Mouse (Mus musculus) hindbrain, embryonic 14.5 days (tissue): Measurements from ENCODE around the gene Fads3. TPM values are rescaled to one million over a fixed set of nuclear protein-coding genes. Genes with fewer than 3 reads are reported as not detected.

Experiments
- ATAC-seq: fragments of 200-750 bp; cut with Nextera tagmentation; 2 replicates; pipeline ENCODE4 v1.8.0; 2017; ENCODE audit warnings: moderate number of reproducible peaks, mild to moderate bottlenecking, moderate TSS enrichment, moderate library complexity; ENCODE audit not compliant: low FRiP score
- DNase-seq: peaks from one replicate; pipeline ENCODE4 v3.0.0-alpha.2; 2015; ENCODE audit warnings: low spot score
- H3K27ac ChIP-seq: fragments of 300-500 bp; sonication (generic); 2 replicates; pipeline ENCODE4 v1.5.1; 2014; ENCODE audit warnings: mild to moderate bottlenecking, moderate library complexity
- H3K27me3 ChIP-seq: fragments of 300-500 bp; sonication (generic); 2 replicates; pipeline ENCODE4 v1.6.1; 2014; ENCODE audit warnings: mild to moderate bottlenecking, low read length, mixed read lengths; ENCODE audit not compliant: control insufficient read depth, insufficient read depth
- H3K36me3 ChIP-seq: fragments of 300-500 bp; sonication (generic); replicated peaks from 2 replicates; pipeline ENCODE4 v1.6.1; 2014; ENCODE audit not compliant: control insufficient read depth, insufficient read depth
- H3K4me1 ChIP-seq: fragments of 300-500 bp; sonication (generic); replicated peaks from 2 replicates; pipeline ENCODE4 v1.6.1; 2014; ENCODE audit warnings: antibody characterized with exemption, low read length, mixed read lengths; ENCODE audit not compliant: control insufficient read depth, insufficient read depth
- H3K4me2 ChIP-seq: fragments of 300-500 bp; sonication (generic); replicated peaks from 2 replicates; pipeline ENCODE4 v1.6.1; 2014; ENCODE audit warnings: mild to moderate bottlenecking, moderate library complexity
- H3K4me3 ChIP-seq: fragments of 300-500 bp; sonication (generic); replicated peaks from 2 replicates; pipeline ENCODE4 v1.5.1; 2014; ENCODE audit warnings: mild to moderate bottlenecking, low read length
- H3K9ac ChIP-seq: fragments of 300-500 bp; sonication (generic); 2 replicates; pipeline ENCODE4 v1.6.1; 2014
- H3K9me3 ChIP-seq: fragments of 300-500 bp; sonication (generic); 2 replicates; pipeline ENCODE4 v1.6.1; 2016; ENCODE audit warnings: low read length; ENCODE audit not compliant: control insufficient read depth
- WGBS: fragments of 180-500 bp; shearing (Covaris S2); extraction: QIAGEN DNeasy Blood & Tissue Kit; methylation state at CpG from one replicate; pipeline ENCODE4 v1.1.7; 2014; 5-methylcytosine and 5-hydroxymethylcytosine counted together
- polyA plus RNA-seq: library from polyadenylated mRNA; unstranded; fragments of >200 nt; fragmentation: Nextera tagmentation; extraction: Ambion mirVana; gene quantifications from 2 replicates; pipeline ENCODE4 v1.2.1, GENCODE M21; 2014

The Fads3 gene
- polyA plus RNA-seq, 1 experiment from 2014 or later, result 24.7 TPM

DNA sequence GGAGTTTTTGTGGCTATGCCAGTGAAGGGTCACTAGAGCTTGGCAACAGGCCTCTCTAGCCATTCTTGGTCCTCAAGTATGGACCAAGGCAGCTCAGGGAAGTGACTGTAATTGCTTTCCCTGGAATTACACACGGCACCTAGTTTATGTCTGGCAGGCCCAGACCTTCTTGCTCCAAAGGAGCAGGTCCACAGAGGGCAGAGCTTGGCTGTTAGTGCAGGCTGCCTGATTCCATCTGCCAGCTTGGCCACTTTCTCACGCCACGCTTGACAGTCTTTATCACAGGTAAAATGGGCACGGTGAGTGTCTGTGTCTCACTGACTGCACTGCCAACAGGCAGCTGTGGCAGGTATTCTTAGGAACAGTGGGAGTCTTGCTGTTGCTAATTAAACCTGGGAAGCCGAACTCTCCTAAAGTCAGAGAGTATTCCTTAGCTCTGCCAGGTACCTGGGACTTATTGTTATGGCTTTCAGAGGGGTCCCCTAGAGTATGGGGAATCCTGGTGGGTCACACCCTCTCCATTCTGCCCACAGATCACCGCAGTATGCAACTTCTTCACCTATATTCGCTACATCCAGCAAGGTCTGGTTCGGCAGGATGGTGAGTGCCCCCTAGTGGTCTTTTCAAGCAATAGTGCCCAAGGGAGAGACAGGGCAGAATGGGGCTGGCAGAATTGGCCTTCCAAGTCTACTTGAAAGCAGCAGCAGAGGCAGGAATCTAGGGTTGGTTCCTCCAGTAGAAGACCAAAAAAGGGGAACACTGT lies 8.0 kb upstream of the Fads3 start:
- ATAC-seq (peak; percentile 59; the same call in 1 of the 2 replicates), DNase-seq (peak; percentile 82)
- Histone ChIP-seq H3K4me2 (no peak overlapping the region), H3K4me1 (no peaks in the 10 kb centered on the region), H3K4me3 (no peak overlapping the region), H3K36me3 (no peaks in the 10 kb centered on the region; the same call in 1 of the 2 replicates), H3K27ac (no peak overlapping the region), H3K9me3 (no peaks in the 10 kb centered on the region), H3K9ac (no peak overlapping the region), H3K27me3 (no peaks in the 10 kb centered on the region)
- 32% methylated on average over 8 of the region's 8 CpGs for WGBS

DNA sequence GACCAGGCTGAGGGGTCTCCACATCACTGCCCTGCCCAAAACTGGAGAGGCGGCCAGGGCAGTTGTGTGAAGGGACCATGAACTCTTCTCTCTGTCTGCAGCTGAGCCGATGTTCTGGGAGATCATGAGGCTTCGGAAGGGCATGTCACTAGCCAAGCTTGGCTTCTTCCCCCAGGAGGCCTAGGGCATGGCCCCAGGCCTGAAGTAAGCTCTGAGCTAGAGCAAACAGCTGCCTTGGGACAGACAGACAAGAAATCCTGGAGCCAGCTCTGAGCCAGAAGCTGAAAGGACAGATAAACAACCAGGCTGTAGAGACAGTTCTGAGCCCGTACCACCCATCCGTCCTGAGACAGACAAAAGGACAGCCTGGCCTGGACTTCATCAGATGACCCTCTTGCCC lies 7.0 kb upstream of the Fads3 start:
- H3K27me3 ChIP-seq, result no peaks in the 10 kb centered on the region
- H3K36me3 ChIP-seq, result no peaks in the 10 kb centered on the region
- DNase-seq (no peak), ATAC-seq (no peak)
- no peak overlapping the region for H3K4me2 ChIP-seq
- H3K4me3 ChIP-seq, result no peak overlapping the region
- H3K9me3 ChIP-seq, result no peaks in the 10 kb centered on the region
- no peaks in the 10 kb centered on the region for H3K4me1 ChIP-seq
- WGBS, result 85% methylated on average over 5 of the region's 5 CpGs
- H3K27ac ChIP-seq, result no peak overlapping the region
- no peak overlapping the region for H3K9ac ChIP-seq

DNA sequence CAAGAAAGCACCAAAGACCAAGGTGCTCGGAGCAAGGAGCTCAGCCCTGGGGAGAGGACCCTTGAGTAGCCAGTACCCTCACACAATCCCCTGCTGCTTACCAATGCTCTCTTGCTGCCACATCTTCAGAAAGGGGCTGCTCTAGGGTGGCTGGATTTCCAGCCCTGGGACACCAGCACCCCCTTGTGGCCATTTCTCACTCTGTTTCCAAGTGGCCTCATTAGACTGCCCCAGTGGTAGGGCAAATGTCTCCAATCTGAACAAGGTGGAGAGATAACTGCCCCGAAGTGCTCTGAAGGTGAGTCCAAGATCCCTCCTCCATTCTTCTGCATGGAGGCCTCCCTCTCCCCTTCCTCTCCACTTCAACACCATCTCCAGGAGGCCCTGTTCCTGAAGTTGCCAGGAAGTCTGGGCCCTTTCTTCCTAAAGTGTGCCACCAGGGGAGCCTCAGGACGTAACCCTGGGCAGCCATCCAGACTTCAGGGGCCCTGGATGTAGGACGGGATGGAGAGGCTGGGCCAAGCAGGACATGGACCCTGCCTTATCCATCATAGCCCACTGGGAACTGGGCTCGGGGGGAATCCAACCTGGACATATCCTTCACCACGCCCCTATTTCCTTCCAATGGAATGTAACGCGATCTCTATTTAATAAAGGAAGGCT lies 6.5 kb upstream of the Fads3 start:
- H3K9me3 ChIP-seq, result no peaks in the 10 kb centered on the region
- H3K4me3 ChIP-seq, result no peak overlapping the region
- no peaks in the 10 kb centered on the region for H3K4me1 ChIP-seq
- H3K9ac ChIP-seq, result no peak overlapping the region
- H3K27ac ChIP-seq, result no peak overlapping the region
- DNase-seq (peak; percentile 77), ATAC-seq (peak; percentile 59; the same call in 1 of the 2 replicates)
- H3K4me2 ChIP-seq, result no peak overlapping the region
- H3K27me3 ChIP-seq, result no peaks in the 10 kb centered on the region
- H3K36me3 ChIP-seq, result no peaks in the 10 kb centered on the region
- WGBS, result 71% methylated on average over 8 of the region's 8 CpGs

DNA sequence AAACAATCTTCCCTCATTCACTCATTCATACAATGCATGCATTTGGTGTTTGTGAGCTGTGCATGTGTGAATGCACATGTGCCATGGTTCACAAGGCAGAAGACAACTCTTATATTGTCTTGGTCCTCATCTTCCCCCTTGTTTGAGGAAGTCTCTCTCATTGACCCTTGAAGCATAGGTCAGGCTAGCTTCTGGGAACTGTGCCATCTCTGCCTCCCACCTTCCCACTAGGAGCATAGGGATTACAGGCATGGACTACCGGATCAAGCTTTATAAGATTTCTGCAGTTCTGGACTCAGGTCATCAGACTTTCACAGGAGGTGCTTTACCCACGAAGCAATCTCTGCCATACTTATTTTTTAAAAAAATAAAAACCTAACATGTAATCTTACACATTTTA lies 3.8 kb upstream of the Fads3 start:
- no peaks in the 10 kb centered on the region for H3K27me3 ChIP-seq
- 60% methylated on average over 2 of the region's 2 CpGs for WGBS
- DNase-seq (no peak), ATAC-seq (no peak)
- H3K4me1 ChIP-seq, result peaks cover 11% of the 10 kb centered on the region
- no peak overlapping the region for H3K4me2 ChIP-seq
- H3K36me3 ChIP-seq, result no peaks in the 10 kb centered on the region
- no peak overlapping the region for H3K9ac ChIP-seq
- H3K4me3 ChIP-seq, result no peak overlapping the region
- H3K27ac ChIP-seq, result no peak overlapping the region
- no peaks in the 10 kb centered on the region for H3K9me3 ChIP-seq

DNA sequence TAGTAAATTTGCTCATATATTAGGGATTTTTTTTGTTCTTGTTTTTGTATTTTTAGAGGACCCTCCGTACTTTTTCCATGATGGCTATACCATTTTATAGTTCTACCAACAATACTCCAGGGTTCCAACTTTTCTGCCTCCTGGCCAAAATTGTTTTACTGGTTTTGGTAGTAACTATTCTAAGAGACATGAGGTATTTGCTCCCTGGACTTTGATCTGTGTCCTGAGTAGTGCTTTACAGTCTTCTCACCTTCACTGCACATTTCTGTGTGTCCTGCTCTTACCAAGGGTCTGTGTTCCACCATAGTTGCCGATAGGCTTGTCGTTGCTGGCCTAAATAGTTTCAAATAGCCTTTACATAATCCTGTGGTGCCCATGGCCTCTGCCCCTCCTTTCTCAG lies 3.0 kb upstream of the Fads3 start:
- Histone ChIP-seq H3K27ac (no peak overlapping the region), H3K4me2 (no peak overlapping the region), H3K4me3 (no peak overlapping the region), H3K27me3 (no peaks in the 10 kb centered on the region), H3K36me3 (no peaks in the 10 kb centered on the region), H3K9ac (no peak overlapping the region), H3K4me1 (peaks cover 20% of the 10 kb centered on the region), H3K9me3 (no peaks in the 10 kb centered on the region)
- DNase-seq (no peak), ATAC-seq (no peak)
- 86% methylated on average over 3 of the region's 3 CpGs for WGBS

DNA sequence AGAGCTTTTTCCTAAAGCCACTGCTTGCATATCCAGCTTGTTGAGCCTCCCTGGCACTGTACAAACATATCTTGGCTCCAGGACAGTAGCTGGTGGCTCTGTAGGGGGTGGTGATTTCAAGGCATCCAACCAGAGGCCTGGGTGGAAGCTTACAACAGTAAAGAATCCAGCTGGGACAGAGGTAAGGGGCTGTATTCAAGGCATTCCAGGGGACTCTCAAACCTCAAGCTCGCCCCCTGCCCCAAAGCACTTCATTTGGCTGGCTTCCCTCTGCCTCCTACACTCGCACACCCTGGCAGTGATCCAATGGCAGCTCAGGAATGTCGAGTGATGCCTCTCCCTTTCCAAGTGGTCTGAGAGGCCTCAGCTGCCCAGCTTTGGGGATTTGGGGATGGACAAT lies 2.5 kb upstream of the Fads3 start:
- H3K9me3 ChIP-seq, result no peaks in the 10 kb centered on the region
- no peak overlapping the region for H3K4me2 ChIP-seq
- DNase-seq (no peak), ATAC-seq (no peak)
- 18% methylated on average over 3 of the region's 3 CpGs for WGBS
- no peak overlapping the region for H3K27ac ChIP-seq
- no peaks in the 10 kb centered on the region for H3K27me3 ChIP-seq
- no peak overlapping the region for H3K4me3 ChIP-seq
- H3K36me3 ChIP-seq, result no peaks in the 10 kb centered on the region
- H3K4me1 ChIP-seq, result peaks cover 20% of the 10 kb centered on the region
- H3K9ac ChIP-seq, result no peak overlapping the region

DNA sequence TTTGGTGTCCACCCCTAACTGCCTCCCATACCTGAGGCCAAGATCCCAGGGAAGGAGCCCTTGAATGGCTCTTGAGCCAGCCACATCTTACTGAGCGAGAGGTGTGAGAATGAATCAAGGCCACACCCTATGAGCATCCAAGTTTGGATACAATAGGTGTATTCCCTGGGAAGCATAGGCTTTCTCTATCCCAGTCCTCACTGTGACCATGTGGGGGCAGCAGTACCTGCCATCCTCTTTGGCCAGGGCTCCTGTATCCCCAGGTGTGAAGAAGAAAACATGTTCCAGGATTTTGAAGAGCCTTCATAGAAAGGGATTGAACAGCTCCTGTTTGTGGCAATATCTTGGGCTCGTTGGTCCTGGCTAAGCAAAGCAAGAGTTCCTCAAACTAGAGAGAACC lies 1.8 kb upstream of the Fads3 start:
- DNase-seq (no peak), ATAC-seq (no peak)
- WGBS, result 88% methylated on average over 2 of the region's 2 CpGs

DNA sequence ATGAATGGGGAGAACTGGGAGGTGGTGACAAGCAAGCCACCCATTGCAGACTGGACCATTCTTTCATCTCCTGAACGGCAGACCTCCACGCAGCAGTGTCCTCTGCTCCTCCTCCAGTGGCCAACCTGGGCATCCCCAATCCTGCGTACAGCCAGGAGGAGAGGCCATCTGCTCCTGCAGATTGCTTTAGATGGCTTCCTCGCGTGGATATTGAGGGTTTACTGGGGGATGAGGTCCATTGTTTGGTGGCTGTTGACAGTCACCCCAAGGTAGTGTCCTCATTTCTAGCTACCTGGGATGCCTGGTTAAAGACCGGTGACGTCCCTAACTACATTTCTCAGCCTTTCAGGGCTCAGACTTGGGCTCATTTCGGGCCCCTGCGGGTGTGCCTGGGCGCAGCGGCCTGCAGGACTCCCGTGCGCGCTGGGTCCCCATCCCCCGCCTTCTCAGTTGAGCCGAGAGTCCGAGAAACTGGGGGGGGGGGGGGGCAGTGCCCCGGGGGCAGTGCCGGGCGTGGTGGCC lies 442 bp upstream of the Fads3 start:
- Histone ChIP-seq H3K4me3 (peak overlapping the region; percentile 73), H3K27ac (no peak overlapping the region; the same call in 1 of the 2 replicates), H3K4me2 (peak overlapping the region; percentile 97), H3K4me1 (peaks cover 20% of the 10 kb centered on the region), H3K27me3 (no peaks in the 10 kb centered on the region), H3K9me3 (no peaks in the 10 kb centered on the region), H3K9ac (peak overlapping the region; percentile 80), H3K36me3 (no peaks in the 10 kb centered on the region)
- WGBS, result 4% methylated on average over 20 of the region's 20 CpGs
- DNase-seq (no peak), ATAC-seq (peak; percentile 1; the same call in 1 of the 2 replicates)

More for the DNA sequence above, 1.8 kb upstream of the Fads3 start:
- no peak overlapping the region for H3K4me2 ChIP-seq
- no peaks in the 10 kb centered on the region for H3K36me3 ChIP-seq
- peaks cover 20% of the 10 kb centered on the region for H3K4me1 ChIP-seq
- no peaks in the 10 kb centered on the region for H3K27me3 ChIP-seq
- no peaks in the 10 kb centered on the region for H3K9me3 ChIP-seq
- H3K27ac ChIP-seq, result no peak overlapping the region
- H3K9ac ChIP-seq, result no peak overlapping the region
- H3K4me3 ChIP-seq, result no peak overlapping the region

DNA sequence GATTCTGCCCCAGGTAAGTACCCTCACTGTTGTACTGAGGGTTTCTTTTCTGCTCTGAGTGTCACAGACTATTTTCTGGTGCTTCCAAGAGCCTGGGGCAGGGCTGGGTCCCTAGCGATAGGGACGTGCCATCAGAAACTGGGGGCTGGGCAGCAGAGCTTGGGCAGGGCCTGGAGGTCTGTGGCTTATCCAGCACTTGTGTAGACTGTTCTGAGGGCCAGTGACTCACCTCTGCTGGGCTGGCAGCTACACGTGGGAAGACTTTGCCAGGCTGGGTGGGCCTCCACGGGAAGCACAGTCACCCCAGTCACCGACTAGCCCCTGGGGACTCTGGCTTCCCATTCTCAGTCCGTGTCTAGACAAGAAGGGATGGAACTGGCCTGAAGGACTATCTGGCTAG lies 863 bp downstream of the Fads3 start:
- Histone ChIP-seq H3K36me3 (no peaks in the 10 kb centered on the region), H3K27ac (no peak overlapping the region), H3K4me1 (peaks cover 20% of the 10 kb centered on the region), H3K9ac (peak overlapping the region; percentile 80), H3K27me3 (no peaks in the 10 kb centered on the region), H3K9me3 (no peaks in the 10 kb centered on the region), H3K4me3 (peak overlapping the region; percentile 73), H3K4me2 (peak overlapping the region; percentile 97)
- 57% methylated on average over 6 of the region's 6 CpGs for WGBS
- DNase-seq, result no peak
- ATAC-seq, result no peak
